Mouse (Mus musculus) lung, embryonic 15.5 days (tissue): ENCODE data around the gene Nsun2. TPM values are rescaled to one million over a fixed set of nuclear protein-coding genes. Genes with fewer than 3 reads are reported as not detected.

ENCODE experiments used
- ATAC-seq: fragments of 200-750 bp; cut with Nextera tagmentation; 2 replicates; pipeline ENCODE4 v1.8.0; 2017; ENCODE audit warnings: moderate number of reproducible peaks, borderline replicate concordance; ENCODE audit not compliant: low FRiP score, low TSS enrichment; ENCODE audit errors: extremely low read depth
- H3K27ac ChIP-seq: fragments of 300-500 bp; sonication (generic); 2 replicates; pipeline ENCODE4 v1.5.1; 2015; ENCODE audit warnings: moderate library complexity, mild to moderate bottlenecking, inconsistent platforms
- H3K27me3 ChIP-seq: fragments of 300-500 bp; sonication (generic); 2 replicates; pipeline ENCODE4 v1.6.1; 2015; ENCODE audit warnings: inconsistent platforms
- H3K36me3 ChIP-seq: fragments of 300-500 bp; sonication (generic); 2 replicates; pipeline ENCODE4 v1.6.1; 2015; ENCODE audit warnings: inconsistent platforms
- H3K4me1 ChIP-seq: fragments of 300-500 bp; sonication (generic); 2 replicates; pipeline ENCODE4 v1.6.1; 2015; ENCODE audit warnings: inconsistent platforms
- H3K4me2 ChIP-seq: fragments of 300-500 bp; sonication (generic); 2 replicates; pipeline ENCODE4 v1.6.1; 2015; ENCODE audit warnings: inconsistent platforms, mild to moderate bottlenecking, moderate library complexity
- H3K4me3 ChIP-seq: fragments of 300-500 bp; sonication (generic); 2 replicates; pipeline ENCODE4 v1.5.1; 2015; ENCODE audit warnings: mild to moderate bottlenecking, inconsistent platforms
- H3K9ac ChIP-seq: fragments of 300-500 bp; sonication (generic); 2 replicates; pipeline ENCODE4 v1.6.1; 2015; ENCODE audit warnings: inconsistent platforms
- H3K9me3 ChIP-seq: fragments of 300-500 bp; sonication (generic); 2 replicates; pipeline ENCODE4 v1.6.1; 2016; ENCODE audit warnings: inconsistent platforms
- WGBS: fragments of 180-500 bp; shearing (Covaris S2); methylation state at CpG from one replicate; pipeline ENCODE4 v1.1.7; 2015; 5-methylcytosine and 5-hydroxymethylcytosine counted together
- polyA plus RNA-seq: library from polyadenylated mRNA; unstranded; fragments of >200 nt; fragmentation: Nextera tagmentation; extraction: Ambion mirVana; gene quantifications from 2 replicates; pipeline ENCODE4 v1.2.1, GENCODE M21; 2015

The Nsun2 gene
- polyA plus RNA-seq, 1 experiment from 2014 or later = 113 TPM

DNA sequence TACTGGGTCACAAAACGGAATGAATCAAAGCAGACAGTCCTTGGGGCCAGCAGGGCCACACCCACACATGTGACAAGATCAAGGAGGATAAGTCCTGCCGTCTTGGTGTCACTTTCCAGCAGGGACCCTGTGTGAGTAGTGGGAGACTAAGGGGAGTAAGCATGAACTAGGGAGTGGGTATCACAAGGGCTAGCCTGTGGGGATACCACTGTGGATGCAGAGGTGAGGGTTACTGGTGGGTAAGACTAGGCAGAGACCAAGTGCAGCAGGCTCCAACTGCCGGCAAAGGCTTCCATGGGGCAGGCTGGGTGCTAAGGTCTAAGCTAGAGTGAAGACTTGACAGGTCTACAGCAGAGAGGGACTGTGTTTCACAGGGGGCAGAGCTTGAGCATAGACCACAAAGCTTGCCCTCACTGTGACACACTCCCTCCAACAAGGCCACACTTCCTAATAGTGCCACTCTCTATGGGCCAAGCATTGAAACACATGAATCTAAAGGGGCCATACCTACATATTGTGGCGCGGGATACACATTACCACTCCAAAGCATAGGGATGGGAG is 109.2 kb downstream of the Nsun2 start:
- no peak overlapping the region for H3K4me2 ChIP-seq
- no peaks in the 10 kb centered on the region for H3K4me1 ChIP-seq
- peaks cover 14% of the 10 kb centered on the region for H3K36me3 ChIP-seq
- H3K4me3 ChIP-seq = no peak overlapping the region
- WGBS = 72% methylated on average over 5 of the region's 5 CpGs
- no peak overlapping the region for H3K27ac ChIP-seq
- H3K27me3 ChIP-seq = no peaks in the 10 kb centered on the region
- H3K9ac ChIP-seq = no peak overlapping the region
- ATAC-seq = no peak; the same call in 1 of the 2 replicates
- no peaks in the 10 kb centered on the region for H3K9me3 ChIP-seq

DNA sequence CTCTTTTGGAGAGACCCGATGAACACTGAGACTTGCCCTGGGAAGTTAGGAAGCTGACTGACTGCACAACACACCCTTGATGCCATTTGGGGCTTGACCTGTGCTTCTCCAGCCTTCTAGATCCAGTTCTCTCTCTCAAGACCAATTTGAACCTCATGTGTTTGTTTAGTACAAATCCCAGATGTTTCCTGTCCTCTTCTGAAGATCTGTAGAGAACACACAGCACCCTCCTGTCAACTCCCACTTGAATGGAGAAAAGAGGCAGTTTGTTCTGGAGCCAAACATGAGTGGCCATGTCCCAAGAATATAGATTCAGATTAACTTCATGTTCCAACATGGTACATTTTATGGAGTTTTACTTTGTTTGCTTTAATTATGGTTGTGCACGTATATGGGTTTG is 110.4 kb downstream of the Nsun2 start:
- no peak overlapping the region for H3K27ac ChIP-seq
- no peak overlapping the region for H3K4me2 ChIP-seq
- no peaks in the 10 kb centered on the region for H3K9me3 ChIP-seq
- H3K4me1 ChIP-seq = no peaks in the 10 kb centered on the region
- no peak for ATAC-seq
- 74% methylated on average over 2 of the region's 2 CpGs for WGBS
- H3K36me3 ChIP-seq = peaks cover 14% of the 10 kb centered on the region; the same call in 1 of the 2 replicates
- no peaks in the 10 kb centered on the region for H3K27me3 ChIP-seq
- H3K9ac ChIP-seq = no peak overlapping the region
- no peak overlapping the region for H3K4me3 ChIP-seq

DNA sequence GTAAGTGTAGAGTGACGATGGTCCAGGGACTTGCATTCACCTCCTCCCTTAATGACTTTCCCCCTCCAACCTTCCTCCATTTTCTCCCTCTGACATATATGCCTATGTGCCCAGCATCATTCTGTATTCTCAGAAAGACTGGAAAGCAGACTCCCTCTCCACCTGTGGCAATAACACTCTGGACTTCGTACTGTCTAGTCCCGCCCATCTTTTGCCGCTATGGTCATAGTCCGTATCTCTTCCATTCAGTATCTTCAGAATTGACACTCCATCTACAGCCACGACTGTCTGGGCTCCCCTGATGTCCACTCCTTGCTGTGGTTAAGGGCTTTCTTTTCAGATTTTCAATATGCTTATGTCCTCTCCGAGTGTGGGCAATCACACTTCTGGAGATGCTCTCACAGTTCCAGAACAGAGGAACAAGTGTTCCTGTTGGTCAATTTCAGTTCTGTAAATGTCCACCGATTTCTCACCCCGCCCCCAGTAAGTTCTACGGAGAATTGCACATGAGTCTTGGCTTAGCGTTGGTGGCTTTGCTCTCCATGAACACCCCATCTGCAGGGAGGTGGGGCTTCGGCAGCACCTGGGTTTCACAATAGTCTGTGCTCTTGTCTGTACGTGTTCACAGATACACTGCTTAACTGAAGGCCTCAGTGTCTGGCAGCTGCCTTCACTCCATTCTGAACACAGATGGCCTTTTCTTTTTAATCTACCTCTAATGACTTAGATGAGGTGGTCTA is 111.1 kb downstream of the Nsun2 start:
- H3K4me1 ChIP-seq = no peaks in the 10 kb centered on the region
- peaks cover 9% of the 10 kb centered on the region; the same call in 1 of the 2 replicates for H3K36me3 ChIP-seq
- H3K9me3 ChIP-seq = no peaks in the 10 kb centered on the region
- H3K27me3 ChIP-seq = no peaks in the 10 kb centered on the region
- H3K4me3 ChIP-seq = no peak overlapping the region
- 75% methylated on average over 13 of the region's 13 CpGs for WGBS
- H3K4me2 ChIP-seq = no peak overlapping the region
- no peak overlapping the region for H3K27ac ChIP-seq
- H3K9ac ChIP-seq = no peak overlapping the region
- ATAC-seq = no peak

DNA sequence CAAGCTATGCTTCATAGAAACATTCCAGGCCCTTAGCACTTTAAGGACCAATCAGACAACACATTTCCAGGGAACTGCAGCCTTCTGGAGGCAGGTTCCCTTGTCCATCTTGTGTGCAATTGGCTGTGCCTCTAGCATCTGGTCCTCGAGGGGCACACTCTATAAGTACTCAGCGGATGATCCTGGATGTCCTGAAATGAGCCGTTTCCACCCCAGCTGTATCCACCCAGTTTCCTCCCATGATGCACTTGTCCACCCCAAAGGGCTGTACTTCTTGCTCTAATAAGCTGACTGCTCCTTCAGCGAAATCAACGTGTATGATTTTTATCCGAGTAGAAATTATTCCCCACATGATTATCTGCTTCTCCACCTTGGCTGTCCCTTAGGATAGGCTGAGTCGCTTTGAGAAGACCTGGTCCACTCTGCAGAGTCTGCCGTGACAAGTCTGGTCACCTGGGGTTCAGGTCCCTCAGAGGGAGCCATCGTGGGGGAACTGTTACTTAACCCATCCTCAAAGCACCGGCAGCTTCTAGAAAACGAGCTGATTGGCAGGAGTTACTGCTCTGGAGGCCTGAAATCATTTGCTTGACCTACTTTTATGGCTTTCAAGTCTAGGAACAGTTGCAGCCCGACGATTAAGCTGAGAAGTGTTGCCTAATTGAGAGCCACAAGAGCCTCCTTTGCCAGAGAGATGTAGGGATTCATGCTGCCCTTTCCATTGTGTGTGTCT is 112.3 kb downstream of the Nsun2 start:
- Histone ChIP-seq H3K9me3 (no peaks in the 10 kb centered on the region), H3K4me1 (no peaks in the 10 kb centered on the region), H3K4me2 (no peak overlapping the region), H3K27me3 (no peaks in the 10 kb centered on the region), H3K9ac (no peak overlapping the region), H3K4me3 (no peak overlapping the region), H3K27ac (no peak overlapping the region), H3K36me3 (no peaks in the 10 kb centered on the region)
- 72% methylated on average over 13 of the region's 13 CpGs for WGBS
- no peak for ATAC-seq

DNA sequence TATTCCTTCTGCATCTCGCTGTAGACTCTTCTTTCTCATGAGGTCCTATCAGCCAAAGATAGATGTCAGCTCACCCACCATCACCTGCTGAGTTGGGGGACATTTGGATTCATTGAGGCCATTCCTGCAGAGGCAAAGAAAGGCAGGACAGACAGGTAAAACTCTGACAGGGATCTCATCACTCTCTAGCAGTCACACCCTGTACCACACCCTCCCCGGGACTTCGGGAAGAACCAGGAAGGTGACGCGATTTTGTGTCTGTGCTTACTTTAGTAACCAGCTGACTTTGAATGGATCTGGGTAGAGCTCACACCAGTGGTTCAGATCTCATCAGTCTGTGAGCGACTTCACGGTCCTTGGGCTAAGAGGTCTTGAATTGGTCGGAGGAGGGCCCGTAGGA is 112.9 kb downstream of the Nsun2 start:
- WGBS = 77% methylated on average over 9 of the region's 9 CpGs
- H3K4me3 ChIP-seq = no peak overlapping the region
- H3K9me3 ChIP-seq = no peaks in the 10 kb centered on the region
- H3K4me1 ChIP-seq = no peaks in the 10 kb centered on the region
- H3K27ac ChIP-seq = no peak overlapping the region
- H3K27me3 ChIP-seq = no peaks in the 10 kb centered on the region
- no peak overlapping the region for H3K4me2 ChIP-seq
- ATAC-seq = no peak
- no peak overlapping the region for H3K9ac ChIP-seq
- no peaks in the 10 kb centered on the region for H3K36me3 ChIP-seq

DNA sequence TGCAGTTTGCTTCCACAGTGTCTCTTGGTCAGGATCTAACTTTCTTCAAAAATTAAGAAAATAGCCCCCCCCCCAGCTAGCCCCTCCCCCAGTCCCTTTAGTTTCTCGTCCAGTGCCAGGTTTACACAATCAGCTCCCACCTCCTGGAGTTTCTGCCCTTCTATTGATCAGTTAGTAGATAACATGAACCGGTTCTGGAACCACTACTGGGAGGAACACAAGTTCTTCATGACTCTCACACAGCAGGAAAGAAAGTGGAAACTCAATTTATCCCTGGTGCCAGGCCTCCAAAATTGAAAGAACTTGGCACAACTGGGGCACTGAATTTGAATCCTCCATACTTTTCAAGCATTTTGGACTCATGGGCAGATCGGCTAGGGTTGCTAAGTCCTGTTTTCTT is 121.0 kb downstream of the Nsun2 start:
- Histone ChIP-seq H3K27ac (no peak overlapping the region), H3K9me3 (no peaks in the 10 kb centered on the region), H3K27me3 (no peaks in the 10 kb centered on the region), H3K4me3 (no peak overlapping the region), H3K36me3 (no peaks in the 10 kb centered on the region), H3K4me1 (no peaks in the 10 kb centered on the region), H3K9ac (no peak overlapping the region), H3K4me2 (no peak overlapping the region)
- WGBS = 57% methylated on average over 3 of the region's 3 CpGs
- ATAC-seq = no peak

DNA sequence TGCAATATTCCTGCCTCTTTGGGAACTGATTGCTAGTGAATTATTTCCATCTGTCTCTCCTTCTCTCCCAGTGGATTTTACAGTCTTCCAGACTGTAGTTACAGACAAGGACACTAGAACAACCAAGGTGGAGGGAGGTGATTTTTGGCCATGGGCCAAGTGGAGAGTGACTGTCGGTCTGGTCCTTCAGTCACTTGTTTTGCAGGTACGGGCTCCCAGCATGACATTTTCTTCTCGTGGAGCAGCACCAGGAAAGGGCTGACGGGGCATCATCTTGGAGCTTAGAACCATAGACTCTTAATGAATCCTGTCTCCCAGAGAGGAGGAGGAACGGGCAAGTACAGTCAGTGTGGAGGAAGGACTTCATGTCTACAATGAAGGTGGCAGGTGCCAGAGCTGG is 138.6 kb downstream of the Nsun2 start:
- no peaks in the 10 kb centered on the region for H3K27me3 ChIP-seq
- H3K9ac ChIP-seq = no peak overlapping the region
- no peak overlapping the region for H3K4me3 ChIP-seq
- H3K4me1 ChIP-seq = no peaks in the 10 kb centered on the region
- WGBS = 73% methylated on average over 5 of the region's 5 CpGs
- H3K9me3 ChIP-seq = no peaks in the 10 kb centered on the region
- H3K27ac ChIP-seq = no peak overlapping the region
- no peaks in the 10 kb centered on the region for H3K36me3 ChIP-seq
- no peak for ATAC-seq
- no peak overlapping the region for H3K4me2 ChIP-seq

DNA sequence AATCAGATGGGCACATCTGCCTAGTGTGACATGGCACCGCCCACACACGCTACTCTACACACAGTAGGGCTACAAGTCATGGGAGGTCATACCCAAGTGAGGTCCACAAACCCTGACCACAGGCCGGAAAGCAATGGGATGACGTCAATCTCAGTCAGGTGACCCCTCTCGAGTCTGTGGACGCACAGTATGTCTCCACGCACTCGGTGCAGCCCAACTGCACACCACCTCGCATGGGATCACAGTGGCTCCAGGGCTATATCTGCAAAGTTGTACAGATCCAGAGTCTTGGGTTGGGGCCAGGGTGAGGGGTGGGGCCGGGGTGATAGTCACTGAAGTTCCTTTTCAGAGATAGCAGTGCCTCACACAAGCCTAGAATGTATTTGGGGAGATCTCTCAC is 139.0 kb downstream of the Nsun2 start:
- 91% methylated on average over 10 of the region's 10 CpGs for WGBS
- H3K27me3 ChIP-seq = no peaks in the 10 kb centered on the region
- no peaks in the 10 kb centered on the region for H3K4me1 ChIP-seq

DNA sequence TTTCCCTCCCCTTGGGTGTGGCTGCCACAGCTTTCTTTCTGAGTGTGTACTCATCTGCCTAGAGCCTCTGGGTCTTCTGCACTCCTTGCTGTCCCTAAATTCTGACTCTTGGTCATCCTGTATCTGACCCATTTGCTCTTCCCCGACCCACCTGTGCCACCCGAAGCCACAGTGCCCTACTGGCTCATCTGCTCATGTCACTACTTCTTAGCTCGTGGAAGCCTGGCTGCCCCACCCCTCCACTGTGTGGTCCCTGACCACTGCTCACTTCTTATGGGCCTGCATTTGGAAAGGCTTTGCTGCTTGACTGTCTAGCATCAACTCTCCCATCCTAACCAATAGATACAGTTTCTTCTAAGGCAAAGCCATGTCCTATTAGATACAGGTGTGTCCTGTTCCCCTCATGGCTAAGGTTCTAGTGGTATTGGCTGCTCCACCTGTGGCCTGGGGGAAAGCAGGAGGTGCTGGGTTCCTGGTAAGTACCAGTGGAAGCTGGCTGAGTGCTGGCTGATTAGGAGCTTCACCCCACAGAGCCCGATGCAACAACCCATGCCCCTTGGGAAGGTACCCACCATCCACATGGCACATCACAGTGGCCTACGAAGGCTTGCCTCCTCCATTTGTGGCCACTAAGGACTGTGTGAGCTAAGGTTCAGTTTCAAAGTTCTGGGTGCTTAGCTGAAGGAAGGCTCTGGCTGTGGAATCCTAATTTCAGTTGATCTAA is 139.8 kb downstream of the Nsun2 start:
- no peaks in the 10 kb centered on the region for H3K27me3 ChIP-seq
- H3K4me3 ChIP-seq = no peak overlapping the region
- H3K4me2 ChIP-seq = no peak overlapping the region
- no peaks in the 10 kb centered on the region for H3K4me1 ChIP-seq
- no peak overlapping the region for H3K27ac ChIP-seq
- WGBS = 82% methylated on average over 5 of the region's 5 CpGs
- ATAC-seq = no peak
- no peak overlapping the region for H3K9ac ChIP-seq
- no peaks in the 10 kb centered on the region for H3K9me3 ChIP-seq
- H3K36me3 ChIP-seq = no peaks in the 10 kb centered on the region

More for the DNA sequence above, 139.0 kb downstream of the Nsun2 start:
- Histone ChIP-seq H3K36me3 (no peaks in the 10 kb centered on the region), H3K4me3 (no peak overlapping the region), H3K4me2 (no peak overlapping the region), H3K9ac (no peak overlapping the region), H3K9me3 (no peaks in the 10 kb centered on the region), H3K27ac (no peak overlapping the region)
- no peak for ATAC-seq

DNA sequence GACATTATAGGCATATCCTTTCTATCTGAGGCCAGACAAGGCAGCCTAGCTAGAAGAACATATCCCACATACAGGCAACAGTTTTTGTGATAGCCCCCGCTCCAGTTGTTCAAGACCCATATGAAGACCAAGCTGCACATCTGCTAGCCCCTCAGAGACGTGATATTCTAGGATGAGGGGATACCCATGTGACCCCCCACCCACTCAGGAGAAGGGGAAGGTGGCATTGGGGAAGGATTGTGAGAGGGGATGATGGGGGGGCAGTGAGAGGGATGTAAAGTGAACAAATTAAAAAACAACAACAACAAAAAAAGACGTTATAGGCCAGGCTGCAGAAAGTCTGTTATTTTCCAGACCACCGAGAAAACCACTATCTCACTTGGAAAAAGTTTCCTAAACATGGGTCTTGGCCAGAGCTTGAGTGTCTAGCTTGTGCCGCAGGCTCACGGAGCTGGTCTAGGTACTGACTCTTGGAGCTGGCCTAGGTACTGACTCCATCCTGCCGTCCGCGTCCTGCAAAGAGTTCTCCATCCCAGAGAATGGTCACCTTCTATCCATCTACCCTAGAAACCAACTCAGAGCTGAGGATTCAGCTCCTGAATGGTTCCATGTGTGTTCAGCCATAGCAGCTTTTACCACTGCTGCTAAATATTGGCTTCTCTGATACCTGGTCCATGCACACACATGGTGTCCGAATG is 140.5 kb downstream of the Nsun2 start:
- Histone ChIP-seq H3K36me3 (no peaks in the 10 kb centered on the region), H3K9ac (no peak overlapping the region), H3K4me1 (no peaks in the 10 kb centered on the region), H3K4me3 (no peak overlapping the region), H3K4me2 (no peak overlapping the region), H3K27me3 (no peaks in the 10 kb centered on the region), H3K27ac (no peak overlapping the region), H3K9me3 (no peaks in the 10 kb centered on the region)
- ATAC-seq = no peak
- 49% methylated on average over 10 of the region's 10 CpGs for WGBS
